Mouse (Mus musculus) neural tube, embryonic 12.5 days (tissue): ENCODE data around the gene Tctex1d4. TPM values are rescaled to one million over a fixed set of nuclear protein-coding genes. Genes with fewer than 3 reads are reported as not detected.

Source experiments
- ATAC-seq: fragments of 200-750 bp; cut with Nextera tagmentation; 2 replicates; pipeline ENCODE4 v1.8.0; 2017; ENCODE audit warnings: low read depth, mild to moderate bottlenecking, moderate TSS enrichment, moderate library complexity; ENCODE audit not compliant: low FRiP score
- H3K27ac ChIP-seq: fragments of 300-500 bp; sonication (generic); 2 replicates; pipeline ENCODE4 v1.5.1; 2016
- H3K27me3 ChIP-seq: fragments of 300-500 bp; sonication (generic); replicated peaks from 2 replicates; pipeline ENCODE4 v1.6.1; 2016; ENCODE audit warnings: mild to moderate bottlenecking
- H3K36me3 ChIP-seq: fragments of 300-500 bp; sonication (generic); 2 replicates; pipeline ENCODE4 v1.6.1; 2016; ENCODE audit warnings: mild to moderate bottlenecking
- H3K4me1 ChIP-seq: fragments of 300-500 bp; sonication (generic); 2 replicates; pipeline ENCODE4 v1.6.1; 2016
- H3K4me2 ChIP-seq: fragments of 300-500 bp; sonication (generic); replicated peaks from 2 replicates; pipeline ENCODE4 v1.6.1; 2016; ENCODE audit warnings: mild to moderate bottlenecking
- H3K4me3 ChIP-seq: fragments of 300-500 bp; sonication (generic); 2 replicates; pipeline ENCODE4 v1.5.1; 2016
- H3K9ac ChIP-seq: fragments of 300-500 bp; sonication (generic); 2 replicates; pipeline ENCODE4 v1.6.1; 2016; ENCODE audit warnings: mild to moderate bottlenecking
- H3K9me3 ChIP-seq: fragments of 300-500 bp; sonication (generic); 2 replicates; pipeline ENCODE4 v1.6.1; 2016; ENCODE audit warnings: mild to moderate bottlenecking
- WGBS: fragments of 180-500 bp; shearing (Covaris S2); methylation state at CpG from one replicate; pipeline ENCODE4 v1.1.7; 2016; 5-methylcytosine and 5-hydroxymethylcytosine counted together
- polyA plus RNA-seq: library from polyadenylated mRNA; unstranded; fragments of >200 nt; fragmentation: Nextera tagmentation; extraction: Ambion mirVana; gene quantifications from 2 replicates; pipeline ENCODE4 v1.2.1, GENCODE M21; 2016

The Tctex1d4 gene
- polyA plus RNA-seq, 1 experiment from 2014 or later = not detected

GRCm38 (mm10) chr4:117148047-117148713 is 21.6 kb downstream of the Tctex1d4 start:
- Histone ChIP-seq H3K9ac (no peak overlapping the region), H3K36me3 (peaks cover 43% of the 10 kb centered on the region), H3K4me3 (no peak overlapping the region), H3K27ac (no peak overlapping the region), H3K27me3 (no peaks in the 10 kb centered on the region), H3K9me3 (no peaks in the 10 kb centered on the region), H3K4me2 (no peak overlapping the region), H3K4me1 (no peaks in the 10 kb centered on the region)
- 84% methylated on average over 18 of the region's 18 CpGs for WGBS
- ATAC-seq = no peak

DNA sequence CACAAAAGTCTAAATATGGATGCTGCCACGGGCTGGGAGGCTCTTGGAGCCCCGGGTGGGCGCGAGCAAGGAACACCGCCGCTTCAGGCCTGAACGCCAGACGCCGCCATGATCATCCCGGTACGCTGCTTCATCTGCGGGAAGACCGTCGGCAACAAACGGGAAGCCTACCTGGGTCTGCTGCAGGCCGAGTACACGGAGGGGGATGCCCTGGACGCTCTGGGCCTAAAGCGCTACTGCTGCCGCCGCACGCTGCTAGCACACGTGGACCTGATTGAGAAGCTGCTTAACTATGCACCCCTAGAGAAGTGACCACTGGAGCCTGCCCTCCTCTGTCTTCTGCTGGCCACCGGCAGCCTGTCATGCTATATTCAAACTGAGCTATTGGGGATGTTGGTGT is 22.2 kb downstream of the Tctex1d4 start:
- no peak overlapping the region for H3K9ac ChIP-seq
- WGBS = 78% methylated on average over 24 of the region's 24 CpGs
- H3K4me3 ChIP-seq = no peak overlapping the region
- no peak for ATAC-seq
- no peaks in the 10 kb centered on the region for H3K27me3 ChIP-seq
- peaks cover 4% of the 10 kb centered on the region; the same call in 1 of the 2 replicates for H3K4me1 ChIP-seq
- H3K27ac ChIP-seq = no peak overlapping the region
- H3K4me2 ChIP-seq = no peak overlapping the region
- peaks cover 49% of the 10 kb centered on the region for H3K36me3 ChIP-seq
- H3K9me3 ChIP-seq = no peaks in the 10 kb centered on the region

DNA sequence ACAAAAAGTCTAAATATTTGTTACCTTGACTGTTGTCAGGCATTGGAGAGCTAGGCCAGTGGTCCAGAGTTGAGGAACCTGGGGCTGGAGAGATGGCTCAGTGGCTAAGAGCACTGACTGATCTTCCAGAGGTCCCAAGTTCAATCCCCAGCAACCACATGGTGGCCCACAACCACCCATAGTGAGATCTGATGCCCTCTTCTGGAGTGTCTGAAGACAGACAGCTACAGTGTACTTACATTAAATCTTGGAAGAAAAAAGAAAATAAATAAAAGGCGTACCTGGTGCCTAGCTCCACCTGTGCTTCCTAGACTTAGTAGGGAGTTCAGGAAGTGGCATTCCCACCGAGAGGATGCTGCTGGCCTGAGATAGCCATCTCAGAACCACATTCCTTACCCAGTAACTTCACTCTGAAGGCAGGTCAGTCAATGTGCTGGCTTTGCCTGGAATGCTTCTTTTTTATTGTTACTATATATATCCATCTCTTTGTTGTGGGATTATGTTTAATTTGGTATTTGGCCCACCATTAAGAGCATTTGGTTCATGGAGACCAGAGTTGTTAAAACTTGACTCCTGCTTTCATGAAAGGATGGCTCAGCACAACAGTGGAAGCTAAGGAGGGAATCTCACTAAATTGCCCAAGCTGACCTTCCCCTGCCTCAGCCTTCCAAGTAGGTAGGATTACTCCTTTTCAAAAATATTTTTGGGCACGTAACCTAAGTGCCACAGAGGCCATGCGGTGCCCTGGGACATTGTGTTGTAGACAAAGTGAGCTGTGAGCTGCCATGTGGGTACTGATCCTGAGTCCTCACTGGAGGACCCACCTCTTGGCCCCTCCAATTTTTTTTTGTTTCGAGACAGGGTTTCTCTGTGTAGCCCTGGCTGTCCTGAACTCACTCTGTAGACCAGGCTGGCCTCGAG is 23.0 kb downstream of the Tctex1d4 start:
- Histone ChIP-seq H3K9ac (no peak overlapping the region), H3K27ac (no peak overlapping the region), H3K9me3 (no peaks in the 10 kb centered on the region), H3K4me1 (peaks cover 11% of the 10 kb centered on the region; the same call in 1 of the 2 replicates), H3K27me3 (no peaks in the 10 kb centered on the region), H3K36me3 (peaks cover 56% of the 10 kb centered on the region), H3K4me3 (no peak overlapping the region), H3K4me2 (no peak overlapping the region)
- 78% methylated on average over 6 of the region's 6 CpGs for WGBS
- ATAC-seq = no peak

- H3K9me3 ChIP-seq = no peaks in the 10 kb centered on the region
- no peak overlapping the region for H3K9ac ChIP-seq
- peaks cover 18% of the 10 kb centered on the region for H3K4me1 ChIP-seq
- WGBS = 91% methylated on average over 6 of the region's 6 CpGs
- H3K27ac ChIP-seq = no peak overlapping the region
- peaks cover 56% of the 10 kb centered on the region for H3K36me3 ChIP-seq
- H3K4me2 ChIP-seq = no peak overlapping the region
- H3K4me3 ChIP-seq = no peak overlapping the region
- ATAC-seq = no peak
- no peaks in the 10 kb centered on the region for H3K27me3 ChIP-seq
These were observed 23.7 kb downstream of the Tctex1d4 start for GRCm38 (mm10) chr4:117150212-117150733.

- Histone ChIP-seq H3K9me3 (no peaks in the 10 kb centered on the region), H3K4me2 (no peak overlapping the region), H3K27ac (no peak overlapping the region), H3K27me3 (no peaks in the 10 kb centered on the region), H3K36me3 (peaks cover 56% of the 10 kb centered on the region), H3K4me3 (no peak overlapping the region), H3K9ac (no peak overlapping the region), H3K4me1 (peaks cover 19% of the 10 kb centered on the region)
- WGBS = 92% methylated on average over 1 of the region's 1 CpGs
- no peak for ATAC-seq
These were observed 24.8 kb downstream of the Tctex1d4 start for GRCm38 (mm10) chr4:117151416-117151815.

DNA sequence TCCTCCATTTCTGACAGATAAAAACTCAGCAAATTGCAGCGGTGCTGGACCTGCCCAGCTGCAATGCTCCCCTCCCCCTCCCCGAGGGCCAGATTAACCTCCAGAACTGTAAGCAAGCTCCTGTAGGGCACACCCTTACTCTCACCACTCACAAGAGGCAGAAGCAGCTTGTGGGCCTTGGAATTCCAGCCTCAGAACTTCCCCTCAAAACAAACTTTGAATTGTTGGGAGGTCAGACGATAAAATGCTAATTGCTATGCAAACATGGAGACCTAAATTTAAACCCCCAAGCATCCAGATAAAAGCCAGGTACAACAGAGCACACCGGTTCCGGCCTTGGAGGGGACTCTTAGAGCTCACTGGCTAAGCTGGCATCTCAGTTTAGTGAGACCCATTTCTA is 26.1 kb downstream of the Tctex1d4 start:
- Histone ChIP-seq H3K4me3 (no peak overlapping the region), H3K27ac (no peak overlapping the region), H3K4me2 (no peak overlapping the region), H3K36me3 (peaks cover 56% of the 10 kb centered on the region), H3K9me3 (no peaks in the 10 kb centered on the region), H3K4me1 (peaks cover 19% of the 10 kb centered on the region), H3K27me3 (no peaks in the 10 kb centered on the region), H3K9ac (no peak overlapping the region)
- no peak for ATAC-seq
- 90% methylated on average over 5 of the region's 5 CpGs for WGBS

GRCm38 (mm10) chr4:117155020-117155791 is 28.6 kb downstream of the Tctex1d4 start:
- Histone ChIP-seq H3K9me3 (no peaks in the 10 kb centered on the region), H3K27ac (peak overlapping the region; percentile 86), H3K4me1 (peaks cover 19% of the 10 kb centered on the region), H3K4me2 (peak overlapping the region; percentile 97), H3K4me3 (peak overlapping the region; percentile 98), H3K9ac (peak overlapping the region; percentile 98), H3K36me3 (peaks cover 50% of the 10 kb centered on the region), H3K27me3 (no peaks in the 10 kb centered on the region)
- ATAC-seq = peak; percentile 46
- WGBS = 1% methylated on average over 44 of the region's 44 CpGs

DNA sequence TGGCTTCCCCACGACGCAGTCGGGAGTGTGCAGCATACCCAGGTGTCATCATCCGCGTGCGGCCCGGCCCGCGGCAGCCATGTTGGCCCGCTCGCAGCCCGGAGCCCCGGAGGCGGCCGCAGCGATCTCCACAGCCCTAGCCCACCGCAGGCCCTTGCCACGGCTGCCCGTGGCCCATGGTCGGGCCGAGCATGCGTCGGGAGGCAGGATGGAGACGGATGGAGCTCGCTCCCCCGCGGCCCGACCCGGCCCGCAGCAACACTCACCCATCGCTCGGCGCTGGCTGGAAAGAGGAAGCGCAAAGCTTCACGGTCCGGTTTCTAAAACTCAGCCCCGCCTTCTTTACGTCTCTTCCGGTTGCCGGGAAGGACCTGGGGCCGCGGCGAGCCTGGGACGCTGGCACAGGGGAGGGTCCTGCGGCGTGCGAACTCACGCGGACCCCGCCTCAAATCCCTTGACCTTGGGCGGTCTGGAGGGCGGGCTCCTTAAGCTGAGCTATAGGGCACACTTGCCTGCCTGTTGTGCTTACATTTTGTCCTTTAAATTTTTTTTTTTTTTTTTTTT is 29.3 kb downstream of the Tctex1d4 start, which contains the start of gene Rps8:
Gene Rps8, minus strand, starts transcription at position 452 of the 564 bp plus-strand sequence.
- peak within 1 kb of the TSS; percentile 98 for H3K4me3 ChIP-seq
- peaks cover 19% of the 10 kb centered on the region for H3K4me1 ChIP-seq
- peaks cover 46% of the 10 kb centered on the region for H3K36me3 ChIP-seq
- H3K27ac ChIP-seq = peak within 1 kb of the TSS; percentile 86
- H3K9me3 ChIP-seq = no peaks in the 10 kb centered on the region
- H3K4me2 ChIP-seq = peak within 1 kb of the TSS; percentile 97
- under 1% methylated on average over 52 of the region's 52 CpGs for WGBS
- no peaks in the 10 kb centered on the region for H3K27me3 ChIP-seq
- peak; percentile 89 for ATAC-seq
- peak within 1 kb of the TSS; percentile 98 for H3K9ac ChIP-seq

GRCm38 (mm10) chr4:117156372-117156771 is 29.8 kb downstream of the Tctex1d4 start:
- no peak overlapping the region; the same call in 1 of the 2 replicates for H3K9ac ChIP-seq
- ATAC-seq = 0 out of 2 replicates have a peak, but pooled peaks have one; percentile 2
- H3K27me3 ChIP-seq = no peaks in the 10 kb centered on the region
- H3K36me3 ChIP-seq = peaks cover 44% of the 10 kb centered on the region
- H3K4me2 ChIP-seq = peak overlapping the region; percentile 97
- peak overlapping the region; percentile 98 for H3K4me3 ChIP-seq
- 27% methylated on average over 6 of the region's 6 CpGs for WGBS
- no peaks in the 10 kb centered on the region for H3K9me3 ChIP-seq
- H3K27ac ChIP-seq = no peak overlapping the region
- peaks cover 19% of the 10 kb centered on the region for H3K4me1 ChIP-seq

GRCm38 (mm10) chr4:117159666-117160065 is 33.1 kb downstream of the Tctex1d4 start:
- H3K4me3 ChIP-seq = no peak overlapping the region
- no peaks in the 10 kb centered on the region for H3K27me3 ChIP-seq
- H3K4me2 ChIP-seq = no peak overlapping the region
- H3K27ac ChIP-seq = no peak overlapping the region
- no peak for ATAC-seq
- H3K4me1 ChIP-seq = peaks cover 7% of the 10 kb centered on the region; the same call in 1 of the 2 replicates
- no peaks in the 10 kb centered on the region for H3K9me3 ChIP-seq
- H3K9ac ChIP-seq = no peak overlapping the region
- H3K36me3 ChIP-seq = peaks cover 44% of the 10 kb centered on the region
- 84% methylated on average over 10 of the region's 10 CpGs for WGBS

DNA sequence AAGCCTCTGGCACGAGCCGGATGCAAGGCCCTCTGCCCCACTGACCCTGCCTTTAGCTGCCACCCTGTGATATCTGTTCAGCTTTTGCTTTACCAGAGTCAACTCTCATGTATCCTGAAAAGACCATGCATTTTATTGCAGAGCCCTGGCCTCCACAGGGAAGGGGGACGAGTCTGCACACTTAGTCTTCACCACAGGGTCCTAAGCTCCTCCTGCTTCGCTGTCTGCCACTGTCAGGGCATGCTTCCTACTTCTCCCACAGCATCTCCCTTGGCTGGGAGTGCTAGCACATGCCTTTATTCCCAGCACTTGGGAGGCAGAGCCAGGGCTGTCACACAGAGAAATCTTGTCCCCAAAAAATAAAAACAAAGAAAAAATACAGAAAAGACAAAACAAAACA is 34.6 kb downstream of the Tctex1d4 start:
- Histone ChIP-seq H3K4me2 (no peak overlapping the region), H3K4me1 (no peaks in the 10 kb centered on the region), H3K9ac (no peak overlapping the region), H3K9me3 (no peaks in the 10 kb centered on the region), H3K27me3 (no peaks in the 10 kb centered on the region), H3K4me3 (no peak overlapping the region), H3K36me3 (peaks cover 59% of the 10 kb centered on the region), H3K27ac (no peak overlapping the region)
- WGBS = 61% methylated on average over 4 of the region's 4 CpGs
- no peak for ATAC-seq
